Mouse (Mus musculus): ENCODE measurements around the gene Rin3. TPM values are rescaled to one million over a fixed set of nuclear protein-coding genes. Genes with fewer than 3 reads are reported as not detected.

Gene Rin3
- polyA plus RNA-seq, 1 experiment from 2014 or later, result 4.6 TPM

DNA sequence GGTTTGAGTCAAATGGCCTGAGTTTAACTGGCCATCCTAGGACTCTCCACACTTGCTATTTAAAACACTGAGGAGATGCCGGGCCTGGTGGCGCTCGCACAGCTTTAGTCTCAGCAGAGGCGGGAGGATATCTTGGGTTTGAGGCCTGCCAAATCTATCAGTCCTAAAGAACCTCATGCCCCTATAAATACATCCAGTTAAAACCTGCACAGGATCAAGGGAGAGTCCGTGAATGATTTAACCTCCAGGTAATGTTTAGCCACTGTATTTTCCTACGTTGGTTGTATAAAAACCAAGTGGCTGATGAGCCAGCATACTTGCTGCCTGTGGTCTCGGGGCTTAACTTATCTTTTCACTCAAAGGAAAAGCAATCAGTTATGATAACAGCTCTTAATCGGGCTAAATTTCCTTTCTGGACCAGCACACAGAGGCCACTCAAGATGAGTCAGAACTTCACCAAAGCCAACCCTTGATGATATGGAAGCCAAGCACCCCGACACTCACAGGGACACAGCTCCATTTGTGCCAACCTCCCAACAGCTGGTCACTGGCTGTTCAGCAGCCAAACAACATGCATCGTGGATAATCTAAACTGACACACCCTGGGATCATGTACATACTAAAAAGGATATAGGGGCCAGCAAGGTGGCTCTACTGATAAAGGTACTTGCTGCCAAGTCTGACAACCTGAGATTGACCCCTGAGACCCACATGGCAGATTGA, 137.5 kb downstream of the Rin3 start:
- 90% methylated on average over 10 of the region's 10 CpGs for whole genome bisulfite sequencing
- H3K4me1 ChIP-seq (replicated peaks), result peaks cover 12% of the 10 kb centered on the region
- H3K27ac ChIP-seq (replicated peaks), result no peak overlapping the region
- peaks cover 24% of the 10 kb centered on the region for H3K36me3 ChIP-seq
- no peak overlapping the region for H3K4me3 ChIP-seq
- H3K9ac ChIP-seq, result no peak overlapping the region
- no peak overlapping the region for H3K4me2 ChIP-seq
- no peak for ATAC-seq (ENCODE audit: low read depth)
- H3K9me3 ChIP-seq, result no peaks in the 10 kb centered on the region
- H3K27me3 ChIP-seq, result no peaks in the 10 kb centered on the region

DNA sequence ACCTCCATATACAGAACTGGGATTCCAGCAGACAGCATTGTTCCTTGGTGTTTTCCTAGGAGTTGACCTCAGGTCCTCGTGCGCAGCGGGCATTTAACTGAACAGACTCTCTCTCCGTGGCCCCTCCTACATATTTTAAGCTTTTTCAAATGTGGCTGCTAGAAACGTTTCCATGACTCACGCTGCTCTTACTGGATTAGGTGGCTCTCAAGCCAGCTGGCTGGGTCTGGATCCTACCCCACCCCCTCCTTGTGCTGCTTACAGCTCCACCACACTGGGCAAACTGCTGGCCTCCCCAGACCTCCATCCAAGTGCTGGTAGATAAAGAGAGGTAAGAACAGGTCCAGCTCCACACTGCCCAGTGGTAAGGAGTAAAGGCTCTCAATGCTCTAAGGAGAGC, 139.2 kb downstream of the Rin3 start:
- H3K9me3 ChIP-seq, result no peaks in the 10 kb centered on the region
- H3K4me1 ChIP-seq (replicated peaks), result peaks cover 7% of the 10 kb centered on the region
- H3K4me2 ChIP-seq, result no peak overlapping the region
- no peak overlapping the region for H3K4me3 ChIP-seq
- peaks cover 28% of the 10 kb centered on the region for H3K36me3 ChIP-seq
- H3K27ac ChIP-seq (replicated peaks), result no peak overlapping the region
- ATAC-seq (ENCODE audit: low read depth), result no peak
- no peak overlapping the region for H3K9ac ChIP-seq
- H3K27me3 ChIP-seq, result no peaks in the 10 kb centered on the region
- 88% methylated on average over 6 of the region's 6 CpGs for WGBS

DNA sequence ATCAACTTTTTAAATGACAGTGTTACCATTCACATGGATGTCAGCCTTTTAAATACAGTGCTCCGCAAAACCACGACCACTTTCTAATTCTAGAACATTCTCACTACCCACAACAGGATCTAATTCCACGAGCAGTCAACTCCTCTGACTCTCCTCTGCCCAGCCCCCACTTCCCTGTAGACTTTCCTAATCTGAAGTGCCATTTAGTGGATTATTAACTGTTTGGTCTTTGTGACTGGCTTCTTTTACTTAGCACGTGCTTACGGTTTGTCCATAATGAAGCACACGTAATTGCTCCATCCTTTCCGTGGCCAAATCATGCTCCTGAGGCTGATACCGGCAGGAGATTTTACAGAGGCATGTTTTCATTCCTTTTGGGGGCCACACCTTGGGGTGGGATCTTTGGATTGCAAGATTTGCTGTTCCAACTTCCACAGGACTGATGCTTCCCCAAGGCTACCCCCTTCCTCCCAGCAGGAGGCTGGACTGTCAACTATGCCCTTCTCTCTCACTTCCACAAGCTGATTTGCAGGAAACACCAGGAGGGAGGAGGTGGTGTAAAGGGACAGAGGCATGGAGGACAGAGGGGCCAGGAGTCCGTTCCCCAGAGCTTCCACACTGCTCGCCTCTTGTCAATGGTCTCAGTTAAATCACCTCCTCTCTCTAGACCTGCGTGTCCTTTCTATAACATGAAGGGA, 139.9 kb downstream of the Rin3 start:
- peaks cover 28% of the 10 kb centered on the region for H3K36me3 ChIP-seq
- H3K9ac ChIP-seq, result no peak overlapping the region
- H3K4me3 ChIP-seq, result no peak overlapping the region
- no peak overlapping the region for H3K4me2 ChIP-seq
- no peak overlapping the region for H3K27ac ChIP-seq (replicated peaks)
- no peaks in the 10 kb centered on the region for H3K9me3 ChIP-seq
- peaks cover 7% of the 10 kb centered on the region for H3K4me1 ChIP-seq (replicated peaks)
- WGBS, result 87% methylated on average over 11 of the region's 11 CpGs
- no peak for ATAC-seq (ENCODE audit: low read depth)
- no peaks in the 10 kb centered on the region for H3K27me3 ChIP-seq

DNA sequence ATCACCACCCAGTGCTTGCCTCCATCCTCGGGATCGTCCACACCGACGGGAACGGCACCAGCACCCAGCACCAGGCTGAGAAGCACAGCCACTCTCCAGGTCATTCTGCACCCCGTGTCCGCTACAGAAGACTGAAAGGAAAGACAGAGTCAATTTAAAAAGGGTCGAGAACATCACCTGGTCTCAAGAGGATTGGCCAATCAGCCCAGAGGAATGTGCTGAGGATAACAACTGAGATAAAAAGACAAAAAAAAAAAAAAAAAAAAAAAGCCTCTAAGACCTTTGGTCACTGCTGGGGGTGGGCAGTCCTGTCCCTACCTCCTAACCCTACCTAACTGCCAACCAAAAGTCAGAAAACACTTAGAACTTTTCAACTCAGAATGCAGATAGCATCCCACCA, 140.8 kb downstream of the Rin3 start:
- WGBS, result 95% methylated on average over 8 of the region's 8 CpGs
- no peak for ATAC-seq (ENCODE audit: low read depth)
- Histone ChIP-seq H3K4me2 (no peak overlapping the region), H3K4me3 (no peak overlapping the region), H3K27ac (replicated peaks) (no peak overlapping the region), H3K4me1 (replicated peaks) (peaks cover 7% of the 10 kb centered on the region), H3K9me3 (no peaks in the 10 kb centered on the region), H3K36me3 (peaks cover 28% of the 10 kb centered on the region), H3K27me3 (no peaks in the 10 kb centered on the region), H3K9ac (no peak overlapping the region)

DNA sequence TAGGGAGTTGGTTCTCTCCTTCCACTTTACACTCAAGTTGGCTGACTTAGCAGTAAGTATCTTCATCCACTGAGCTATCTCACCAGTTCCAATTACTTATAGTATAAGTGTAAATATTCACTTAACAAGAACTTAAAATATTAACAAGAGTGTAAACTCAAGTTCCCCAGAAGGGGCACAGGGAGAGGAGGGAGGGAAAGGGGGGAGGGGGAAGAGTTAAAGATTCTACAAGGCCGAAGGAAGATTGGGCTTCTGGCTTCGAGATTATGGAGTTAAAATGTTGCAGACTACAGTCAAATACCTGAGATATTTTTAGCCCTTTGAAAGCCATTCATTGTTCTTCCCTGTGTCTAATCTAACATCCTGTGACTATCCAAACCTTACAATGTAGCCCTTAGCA, 141.6 kb downstream of the Rin3 start:
- no peak for ATAC-seq (ENCODE audit: low read depth)
- H3K9ac ChIP-seq, result no peak overlapping the region
- peaks cover 6% of the 10 kb centered on the region for H3K4me1 ChIP-seq (replicated peaks)
- H3K27me3 ChIP-seq, result no peaks in the 10 kb centered on the region
- H3K9me3 ChIP-seq, result no peaks in the 10 kb centered on the region
- no peak overlapping the region for H3K4me2 ChIP-seq
- WGBS, result 82% methylated on average over 2 of the region's 2 CpGs
- H3K27ac ChIP-seq (replicated peaks), result no peak overlapping the region
- H3K36me3 ChIP-seq, result peaks cover 28% of the 10 kb centered on the region
- no peak overlapping the region for H3K4me3 ChIP-seq

DNA sequence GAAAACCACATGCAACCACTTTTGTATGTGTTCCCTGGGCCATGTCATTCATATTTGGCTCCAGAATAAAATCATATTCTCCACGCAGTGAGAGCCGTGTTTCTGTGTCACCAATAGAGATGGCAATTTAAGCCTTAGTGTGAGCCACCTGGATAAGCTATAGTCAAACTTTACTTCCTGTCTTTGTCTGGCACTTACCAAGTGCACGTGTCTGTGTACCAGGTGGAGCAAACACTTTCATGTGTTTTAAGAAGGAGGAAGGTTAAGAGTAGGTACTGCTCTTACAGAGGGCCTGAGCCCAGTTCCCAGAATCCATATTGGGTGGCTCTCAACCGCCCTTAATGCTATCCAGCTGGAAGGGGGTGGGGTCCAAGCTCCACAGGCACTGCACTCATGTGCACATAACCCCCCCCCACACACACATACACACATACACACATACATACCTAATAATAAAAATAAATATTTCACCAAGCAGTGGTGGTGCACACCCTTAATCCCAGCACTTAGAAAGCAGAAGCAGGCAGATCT, 142.3 kb downstream of the Rin3 start:
- ATAC-seq (ENCODE audit: low read depth), result no peak

DNA sequence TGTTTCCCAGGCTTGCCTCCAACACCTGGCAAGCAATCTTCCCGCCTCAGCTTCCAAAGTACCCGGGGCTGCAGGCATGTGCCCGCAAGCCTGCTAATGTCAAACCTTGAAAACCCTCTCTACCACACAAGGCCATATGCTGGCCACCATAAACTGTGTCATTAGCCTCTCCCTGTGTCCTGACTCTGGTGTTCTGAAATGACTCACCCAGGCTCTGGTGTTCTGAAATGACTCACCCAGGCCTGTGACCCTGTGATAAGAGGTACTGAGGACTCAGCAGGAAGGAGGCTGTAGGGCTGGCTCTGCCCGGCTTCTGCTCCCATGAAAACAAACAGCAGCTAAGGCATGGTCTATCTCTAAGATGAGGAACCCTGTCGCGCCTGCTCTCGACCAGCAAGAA, 143.4 kb downstream of the Rin3 start:
- Histone ChIP-seq H3K27ac (replicated peaks) (no peak overlapping the region), H3K4me3 (no peak overlapping the region), H3K4me2 (no peak overlapping the region), H3K36me3 (peaks cover 27% of the 10 kb centered on the region), H3K4me1 (replicated peaks) (no peaks in the 10 kb centered on the region), H3K9me3 (no peaks in the 10 kb centered on the region), H3K27me3 (no peaks in the 10 kb centered on the region), H3K9ac (no peak overlapping the region)
- 97% methylated on average over 7 of the region's 7 CpGs for WGBS
- ATAC-seq (ENCODE audit: low read depth), result no peak

More for the DNA sequence above, 142.3 kb downstream of the Rin3 start:
- H3K36me3 ChIP-seq, result peaks cover 28% of the 10 kb centered on the region
- H3K27ac ChIP-seq (replicated peaks), result no peak overlapping the region
- no peaks in the 10 kb centered on the region for H3K9me3 ChIP-seq
- 91% methylated on average over 4 of the region's 4 CpGs for WGBS
- no peak overlapping the region for H3K4me3 ChIP-seq
- no peak overlapping the region for H3K9ac ChIP-seq
- no peaks in the 10 kb centered on the region for H3K4me1 ChIP-seq (replicated peaks)
- H3K4me2 ChIP-seq, result no peak overlapping the region
- H3K27me3 ChIP-seq, result no peaks in the 10 kb centered on the region

DNA sequence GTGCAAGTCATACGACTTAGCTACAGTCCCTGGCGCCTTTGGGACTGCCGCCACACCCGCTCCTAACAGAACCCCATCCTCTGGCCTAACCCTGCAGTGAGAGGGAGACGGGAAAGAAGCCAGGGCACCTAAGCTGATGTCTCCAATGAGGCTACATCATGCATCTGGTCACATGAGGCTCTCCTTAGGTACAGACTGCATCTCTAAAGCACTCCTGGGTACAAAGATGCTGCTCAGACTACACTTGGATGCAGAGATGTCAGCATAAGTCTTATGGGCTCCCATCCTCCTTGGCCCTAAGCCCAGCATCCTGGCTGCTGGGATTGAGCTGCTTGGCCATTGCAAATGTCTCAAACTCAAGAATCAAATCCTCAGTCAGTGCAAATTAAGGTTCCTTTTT, 146.8 kb downstream of the Rin3 start:
- no peak overlapping the region for H3K4me3 ChIP-seq
- no peaks in the 10 kb centered on the region for H3K27me3 ChIP-seq
- no peak for ATAC-seq (ENCODE audit: low read depth)
- H3K4me2 ChIP-seq, result no peak overlapping the region
- H3K36me3 ChIP-seq, result peaks cover 4% of the 10 kb centered on the region
- no peaks in the 10 kb centered on the region for H3K4me1 ChIP-seq (replicated peaks)
- over 99% methylated on average over 5 of the region's 5 CpGs for WGBS
- no peak overlapping the region for H3K9ac ChIP-seq
- no peaks in the 10 kb centered on the region for H3K9me3 ChIP-seq
- no peak overlapping the region for H3K27ac ChIP-seq (replicated peaks)

DNA sequence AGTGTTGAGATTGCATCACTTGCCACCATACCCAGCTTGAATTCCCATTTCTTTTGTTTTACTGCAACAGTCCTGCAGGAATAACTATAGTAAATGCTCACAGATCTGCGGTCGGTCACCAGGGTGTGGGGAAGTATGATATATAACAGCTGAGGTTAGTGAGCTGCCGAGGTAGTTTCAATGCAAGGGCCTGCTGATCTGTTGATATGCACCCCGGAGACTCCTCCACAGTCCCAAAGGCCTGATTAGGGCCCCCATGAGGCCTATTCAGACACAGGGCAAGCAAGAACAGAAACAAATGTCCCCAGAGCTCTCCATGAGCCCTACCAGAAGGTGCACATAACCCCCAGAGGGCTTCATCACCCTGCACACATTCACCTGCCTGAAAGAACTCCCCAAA, 147.4 kb downstream of the Rin3 start:
- Histone ChIP-seq H3K4me2 (no peak overlapping the region), H3K9me3 (no peaks in the 10 kb centered on the region), H3K27ac (replicated peaks) (no peak overlapping the region), H3K9ac (no peak overlapping the region), H3K4me3 (no peak overlapping the region), H3K27me3 (no peaks in the 10 kb centered on the region), H3K4me1 (replicated peaks) (no peaks in the 10 kb centered on the region), H3K36me3 (peaks cover 4% of the 10 kb centered on the region)
- WGBS, result 81% methylated on average over 4 of the region's 4 CpGs
- ATAC-seq (ENCODE audit: low read depth), result no peak

DNA sequence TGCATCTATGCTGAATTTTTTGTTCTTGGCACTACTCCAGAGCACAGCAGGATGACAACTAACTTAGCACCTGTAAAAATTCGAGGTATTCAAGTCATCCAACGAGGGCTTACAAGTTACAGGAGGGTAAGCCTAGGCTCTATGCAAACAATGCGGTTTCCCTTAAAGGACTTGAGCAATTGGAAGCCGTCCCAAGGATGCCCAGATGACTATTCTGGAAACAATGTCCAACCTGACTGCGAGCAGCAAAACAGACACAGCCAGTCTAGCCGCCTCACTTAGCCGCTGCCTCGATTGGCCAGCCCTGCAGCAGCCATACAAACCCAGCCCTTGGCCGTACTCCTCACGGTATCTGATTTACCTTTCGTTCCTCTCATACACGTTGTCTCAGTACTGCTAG, 149.4 kb downstream of the Rin3 start:
- Histone ChIP-seq H3K4me3 (no peak overlapping the region), H3K36me3 (no peaks in the 10 kb centered on the region), H3K4me1 (replicated peaks) (0 out of 2 replicates have a peak, but pooled peaks cover 1% of the 10 kb centered on the region), H3K27me3 (no peaks in the 10 kb centered on the region), H3K27ac (replicated peaks) (no peak overlapping the region), H3K9ac (no peak overlapping the region), H3K9me3 (no peaks in the 10 kb centered on the region), H3K4me2 (no peak overlapping the region)
- WGBS, result 87% methylated on average over 12 of the region's 12 CpGs
- no peak for ATAC-seq (ENCODE audit: low read depth)

DNA sequence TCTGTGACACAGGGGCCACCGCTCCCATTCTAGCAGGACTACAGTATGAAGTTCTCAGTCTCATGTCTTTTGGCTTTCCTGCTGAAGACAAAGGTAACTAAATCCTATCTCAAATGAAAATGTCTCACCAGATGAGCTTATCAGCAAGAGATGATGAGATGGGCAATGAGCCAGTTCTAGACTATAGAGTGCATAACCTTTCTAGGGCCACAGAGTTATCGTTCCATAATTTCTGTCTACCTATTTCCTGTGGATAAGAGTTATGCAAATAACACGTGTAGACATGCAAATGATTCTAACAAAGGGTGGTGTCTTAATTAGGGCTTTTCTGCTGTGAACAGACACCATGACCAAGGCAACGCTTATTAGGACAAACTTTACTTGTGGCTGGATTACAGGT, 151.3 kb downstream of the Rin3 start:
- no peaks in the 10 kb centered on the region for H3K9me3 ChIP-seq
- no peak for ATAC-seq (ENCODE audit: low read depth)
- H3K27ac ChIP-seq (replicated peaks), result no peak overlapping the region
- WGBS, result 90% methylated on average over 4 of the region's 4 CpGs
- H3K9ac ChIP-seq, result no peak overlapping the region
- H3K4me2 ChIP-seq, result no peak overlapping the region
- no peak overlapping the region for H3K4me3 ChIP-seq
- H3K27me3 ChIP-seq, result no peaks in the 10 kb centered on the region
- H3K4me1 ChIP-seq (replicated peaks), result peaks cover 19% of the 10 kb centered on the region
- H3K36me3 ChIP-seq, result no peaks in the 10 kb centered on the region

DNA sequence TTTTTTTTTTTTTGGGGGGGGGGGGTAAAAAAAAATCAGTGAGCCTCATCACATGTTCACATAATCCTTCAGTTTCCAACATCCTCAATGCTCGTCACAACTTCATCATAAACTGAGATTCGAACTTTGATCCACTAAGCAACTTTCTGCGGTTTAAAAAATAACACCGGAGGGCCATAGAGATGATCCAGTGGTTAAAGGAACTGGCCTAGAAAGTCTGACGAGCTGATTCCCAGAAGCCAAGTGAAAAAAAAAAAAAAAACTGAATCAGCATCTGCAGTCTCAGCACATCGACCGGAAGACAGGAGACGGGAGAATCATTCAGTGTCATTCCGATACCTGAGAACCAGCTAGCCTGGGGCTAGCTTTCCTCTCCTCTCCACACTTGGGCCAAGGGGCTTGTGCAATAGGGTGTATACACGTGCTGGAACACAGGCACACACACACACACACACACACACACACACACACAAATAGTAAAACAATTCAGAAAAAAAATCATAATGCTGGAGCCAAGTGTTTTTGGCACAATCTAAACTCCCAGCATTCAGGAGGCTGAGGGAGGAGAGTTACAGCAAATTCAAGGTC, 154.2 kb downstream of the Rin3 start:
- no peak overlapping the region for H3K4me2 ChIP-seq
- no peak for ATAC-seq (ENCODE audit: low read depth)
- WGBS, result 67% methylated on average over 10 of the region's 10 CpGs
- peaks cover 24% of the 10 kb centered on the region for H3K4me1 ChIP-seq (replicated peaks)
- H3K27ac ChIP-seq (replicated peaks), result no peak overlapping the region
- no peak overlapping the region for H3K9ac ChIP-seq
- no peak overlapping the region for H3K4me3 ChIP-seq
- H3K9me3 ChIP-seq, result no peaks in the 10 kb centered on the region
- no peaks in the 10 kb centered on the region for H3K27me3 ChIP-seq
- no peaks in the 10 kb centered on the region for H3K36me3 ChIP-seq
